Mouse (Mus musculus): ENCODE measurements around the gene Aars.
A peak's percentile ranks its signal among the peaks of the same experiment; 100 is the strongest.
"Not testable (repeated sequence)": the region's sequence is repeated elsewhere in the genome, so short reads cannot be mapped to it uniquely, and the experiment has no call there.

Gene Aars

GRCm38 (mm10) chr8:111032916-111033315 lies at the start of gene Aars:
TSS of gene Aars (plus strand) at chr8:111033144.
- DNase-seq: no peak

- no peak for DNase-seq
Measured at GRCm38 (mm10) chr8:110987805-110988744, 44.9 kb upstream of the Aars start.

GRCm38 (mm10) chr8:110990017-110990416 lies 42.9 kb upstream of the Aars start:
- DNase-seq: no peak

- DNase-seq: no peak
Measured at GRCm38 (mm10) chr8:110996641-110997430, 36.1 kb upstream of the Aars start.

- peak; percentile 90 for DNase-seq
Measured at GRCm38 (mm10) chr8:110997547-110998531, 35.1 kb upstream of the Aars start, which contains the start of gene Ddx19a. TSS of gene Ddx19a (minus strand) at chr8:110997800.

- DNase-seq: not testable (repeated sequence)
Measured at GRCm38 (mm10) chr8:111010230-111010991, 22.5 kb upstream of the Aars start.

- DNase-seq: not testable (repeated sequence)
Measured at GRCm38 (mm10) chr8:111026609-111027008, 6.3 kb upstream of the Aars start.

- peak; percentile 92 for DNase-seq
Measured at GRCm38 (mm10) chr8:111027391-111027937, 5.5 kb upstream of the Aars start.

- DNase-seq: no peak
Measured at GRCm38 (mm10) chr8:111029589-111029988, 3.4 kb upstream of the Aars start.

GRCm38 (mm10) chr8:111030045-111030444 lies 2.9 kb upstream of the Aars start:
- DNase-seq: no peak

GRCm38 (mm10) chr8:111031572-111031971 lies 1.4 kb upstream of the Aars start, which contains the start of gene Ddx19b:
TSS of gene Ddx19b (minus strand) at chr8:111031751.
- no peak for DNase-seq

GRCm38 (mm10) chr8:111033482-111034215 lies 705 bp downstream of the Aars start:
- DNase-seq: peak; percentile 96

- no peak for DNase-seq
Measured at GRCm38 (mm10) chr8:111034276-111034675, 1.3 kb downstream of the Aars start.

- DNase-seq: no peak
Measured at GRCm38 (mm10) chr8:111036591-111036990, 3.6 kb downstream of the Aars start.

GRCm38 (mm10) chr8:111042546-111042945 lies 9.6 kb downstream of the Aars start:
- DNase-seq: no peak

- DNase-seq: no peak
Measured at GRCm38 (mm10) chr8:111044003-111044734, 11.2 kb downstream of the Aars start.

- DNase-seq: no peak
Measured at GRCm38 (mm10) chr8:111048694-111049093, 15.8 kb downstream of the Aars start.

- DNase-seq: no peak
Measured at GRCm38 (mm10) chr8:111049106-111049505, 16.2 kb downstream of the Aars start.

- no peak for DNase-seq
Measured at GRCm38 (mm10) chr8:111053827-111054518, 21.0 kb downstream of the Aars start.

Data from kidney, adult 18-20 months (tissue).